Mouse (Mus musculus) megakaryocyte, embryonic 14.5 days (primary cell): Measurements from ENCODE around the gene Sec24a. TPM values are rescaled to one million over a fixed set of nuclear protein-coding genes. Genes with fewer than 3 reads are reported as not detected.
A peak's percentile ranks its signal among the peaks of the same experiment; 100 is the strongest.
"Not testable (repeated sequence)": the region's sequence is repeated elsewhere in the genome, so short reads cannot be mapped to it uniquely, and the experiment has no call there.

Source experiments
- H3K27me3 ChIP-seq: replicated peaks from 2 replicates; pipeline ENCODE3; 2012; ENCODE audit warnings: inconsistent platforms
- H3K36me3 ChIP-seq: replicated peaks from 2 replicates; pipeline ENCODE3; 2012; ENCODE audit warnings: low read length, inconsistent platforms, mixed read lengths
- H3K4me1 ChIP-seq: 2 replicates; pipeline ENCODE4 v1.6.1; 2012; ENCODE audit warnings: inconsistent platforms
- H3K4me3 ChIP-seq: replicated peaks from 2 replicates; pipeline ENCODE3; 2012; ENCODE audit warnings: moderate library complexity, mild to moderate bottlenecking, inconsistent platforms
- H3K9me3 ChIP-seq: 2 replicates; pipeline ENCODE4 v1.6.1; 2012; ENCODE audit warnings: inconsistent platforms
- FLI1 ChIP-seq: IDR thresholded peaks from 2 replicates; pipeline ENCODE4 v1.6.1; 2012; ENCODE audit warnings: low read length, inconsistent platforms, mixed read lengths
- GATA1 ChIP-seq: IDR thresholded peaks from 3 replicates; pipeline ENCODE4 v1.6.1; 2012; ENCODE audit warnings: mixed read lengths, low read length, inconsistent platforms, borderline replicate concordance
- polyA plus RNA-seq: library from polyadenylated mRNA; stranded (reverse); fragments of >175 nt; gene quantifications from 2 replicates; pipeline ENCODE4 v1.2.3, GENCODE M21; 2012; ENCODE audit warnings: low replicate concordance; ENCODE audit not compliant: insufficient read depth

Sec24a gene
- polyA plus RNA-seq, 1 experiment, result 2.6 TPM

DNA sequence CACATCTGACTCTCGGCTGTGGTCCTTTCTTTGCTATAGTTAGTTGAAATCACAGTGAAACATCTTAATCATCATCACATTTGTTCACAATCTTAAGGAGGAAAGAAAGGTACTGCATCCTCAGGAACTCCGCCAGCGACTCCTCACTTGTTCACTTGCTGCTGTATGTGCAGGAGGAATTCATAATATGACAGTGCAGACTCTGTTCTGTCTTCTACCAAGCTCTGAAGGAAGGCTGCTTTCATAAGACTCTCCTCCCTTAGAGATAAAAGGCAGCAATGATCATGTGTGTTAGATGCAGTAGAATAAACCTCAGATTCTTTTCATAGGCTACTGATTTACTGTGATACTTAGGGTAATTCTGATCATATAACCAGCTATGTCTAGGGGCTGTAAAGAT is 68.5 kb downstream of the Sec24a start:
- H3K9me3 ChIP-seq, result 0 out of 2 replicates have a peak, but pooled peaks cover 2% of the 10 kb centered on the region
- H3K27me3 ChIP-seq, result no peaks in the 10 kb centered on the region
- H3K4me1 ChIP-seq, result no peaks in the 10 kb centered on the region
- TF ChIP-seq FLI1 (no peak), GATA1 (no peak)
- peaks cover 65% of the 10 kb centered on the region for H3K36me3 ChIP-seq
- no peak overlapping the region for H3K4me3 ChIP-seq

DNA sequence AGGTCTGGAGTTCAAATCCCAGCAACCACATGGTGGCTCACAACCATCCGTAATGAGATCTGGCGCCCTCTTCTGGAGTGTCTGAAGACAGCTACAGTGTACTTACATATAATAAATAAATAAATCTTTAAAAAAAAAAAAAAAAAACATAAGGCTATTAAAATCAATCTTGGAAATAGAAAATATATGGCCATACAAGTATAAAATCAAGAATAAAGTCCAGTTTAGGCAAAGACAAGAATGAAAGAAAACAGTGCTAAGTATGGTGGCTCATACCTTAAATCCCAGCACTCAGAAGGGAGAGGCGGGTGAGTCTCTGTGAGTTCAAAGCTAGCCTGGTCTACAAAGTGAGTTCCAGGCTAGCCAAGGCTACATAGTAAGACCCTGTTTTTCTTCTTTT is 72.8 kb downstream of the Sec24a start:
- H3K4me3 ChIP-seq, H3K9me3 ChIP-seq, H3K27me3 ChIP-seq: not testable (repeated sequence)
- Histone ChIP-seq H3K4me1 (peaks cover 18% of the 10 kb centered on the region), H3K36me3 (peaks cover 31% of the 10 kb centered on the region)

DNA sequence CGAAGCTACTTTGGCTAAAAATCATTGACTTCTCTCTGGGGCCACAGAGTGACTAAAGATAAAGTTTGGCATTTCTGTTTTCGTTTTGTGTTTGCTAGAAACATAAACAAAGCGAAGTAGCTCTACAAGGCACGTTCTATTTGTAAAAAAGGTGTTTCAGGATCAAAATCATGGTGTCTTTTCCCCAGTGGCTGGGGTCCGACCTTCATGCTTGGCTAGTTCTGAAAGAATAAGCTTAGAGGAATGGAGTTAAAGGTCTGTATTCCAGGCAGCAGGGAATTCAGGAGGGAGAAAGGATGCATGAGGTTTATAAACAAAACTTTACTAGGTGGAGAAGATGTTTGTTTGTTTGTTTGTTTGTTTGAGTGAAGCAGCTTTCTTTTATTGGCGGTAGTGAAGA is 74.1 kb downstream of the Sec24a start:
- peak overlapping the region; percentile 96 for H3K4me3 ChIP-seq
- H3K9me3 ChIP-seq, result no peaks in the 10 kb centered on the region
- TF ChIP-seq FLI1 (no peak), GATA1 (no peak)
- H3K36me3 ChIP-seq, result peaks cover 32% of the 10 kb centered on the region
- H3K4me1 ChIP-seq, result peaks cover 18% of the 10 kb centered on the region
- no peaks in the 10 kb centered on the region for H3K27me3 ChIP-seq

DNA sequence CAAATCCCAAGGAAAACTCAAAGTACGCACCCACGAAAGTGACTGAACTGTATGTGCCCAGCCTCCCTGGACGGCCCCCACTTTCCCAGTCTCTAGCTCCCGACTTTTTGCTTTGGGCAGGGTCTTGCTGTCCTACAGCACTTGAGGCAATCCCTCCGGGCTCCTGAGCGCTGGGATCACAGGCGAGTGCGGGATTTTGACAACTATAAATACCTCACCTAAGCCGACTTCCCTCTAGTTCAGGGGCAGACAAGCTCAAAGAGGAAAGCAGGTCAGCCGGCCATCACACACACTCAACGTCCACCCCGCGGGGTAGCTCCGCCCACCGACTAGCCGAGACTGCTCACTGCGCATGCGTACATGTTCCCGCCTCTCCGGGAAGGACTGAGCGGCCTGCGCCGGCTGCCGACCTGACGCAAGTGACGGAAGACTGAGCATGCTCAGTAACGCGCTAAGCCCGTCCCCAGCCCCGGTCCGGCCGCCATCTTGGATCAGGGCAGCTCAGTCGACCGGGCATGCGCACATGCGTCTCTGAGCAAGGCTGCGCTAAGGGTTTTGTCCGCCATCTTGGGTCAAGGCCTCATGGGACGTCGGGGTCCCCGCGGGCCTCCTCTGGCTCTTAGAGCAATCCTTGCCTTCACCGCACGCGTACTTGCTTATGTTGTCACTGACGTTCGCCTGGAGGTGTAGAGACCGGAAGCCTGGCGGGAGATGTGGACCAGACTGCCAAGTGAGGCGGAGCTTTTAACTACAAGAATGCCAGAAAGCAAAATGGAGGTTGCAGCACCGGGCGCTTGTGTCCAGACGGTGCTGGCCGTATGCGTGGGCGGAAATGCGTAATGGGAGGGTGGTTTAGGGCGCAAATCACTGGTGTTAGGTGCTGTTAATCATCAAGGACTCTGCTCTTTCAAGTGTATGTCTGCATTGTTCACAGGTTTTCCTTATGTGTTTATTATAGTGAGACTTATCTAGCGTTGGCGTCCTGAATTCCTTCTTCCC is 74.8 kb downstream of the Sec24a start, which contains the start of gene 0610009B22Rik:
Gene 0610009B22Rik, minus strand, starts transcription at position 545 of the 999 bp plus-strand sequence.
- TF ChIP-seq FLI1 (no peak), GATA1 (no peak)
- Histone ChIP-seq H3K4me1 (peaks cover 18% of the 10 kb centered on the region), H3K36me3 (peaks cover 32% of the 10 kb centered on the region), H3K9me3 (no peaks in the 10 kb centered on the region), H3K4me3 (peak within 1 kb of the TSS; percentile 96), H3K27me3 (no peaks in the 10 kb centered on the region)

DNA sequence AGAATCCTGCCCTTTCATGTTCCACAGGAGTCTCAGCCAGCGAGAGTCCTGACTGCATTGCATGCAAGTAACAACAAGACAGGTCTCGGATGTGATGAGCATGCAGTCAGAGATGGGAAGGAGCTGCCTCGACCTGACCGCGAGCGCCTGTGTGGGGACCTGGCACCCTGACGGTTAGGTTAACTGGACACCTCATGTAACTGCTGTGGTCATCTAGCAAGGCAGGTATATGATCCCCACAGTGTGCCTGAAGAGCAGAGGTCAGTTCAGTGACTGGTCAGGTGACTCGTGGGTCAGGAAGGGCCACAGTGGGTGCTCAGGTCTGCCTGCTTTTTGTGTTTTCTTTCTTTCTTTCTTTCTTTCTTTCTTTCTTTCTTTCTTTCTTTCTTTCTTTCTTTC is 81.5 kb downstream of the Sec24a start:
- no peaks in the 10 kb centered on the region for H3K27me3 ChIP-seq
- H3K4me1 ChIP-seq, result peaks cover 24% of the 10 kb centered on the region
- no peak overlapping the region for H3K4me3 ChIP-seq
- H3K9me3 ChIP-seq, result no peaks in the 10 kb centered on the region
- TF ChIP-seq FLI1, result no peak
- TF ChIP-seq GATA1, result no peak
- peaks cover 14% of the 10 kb centered on the region for H3K36me3 ChIP-seq

DNA sequence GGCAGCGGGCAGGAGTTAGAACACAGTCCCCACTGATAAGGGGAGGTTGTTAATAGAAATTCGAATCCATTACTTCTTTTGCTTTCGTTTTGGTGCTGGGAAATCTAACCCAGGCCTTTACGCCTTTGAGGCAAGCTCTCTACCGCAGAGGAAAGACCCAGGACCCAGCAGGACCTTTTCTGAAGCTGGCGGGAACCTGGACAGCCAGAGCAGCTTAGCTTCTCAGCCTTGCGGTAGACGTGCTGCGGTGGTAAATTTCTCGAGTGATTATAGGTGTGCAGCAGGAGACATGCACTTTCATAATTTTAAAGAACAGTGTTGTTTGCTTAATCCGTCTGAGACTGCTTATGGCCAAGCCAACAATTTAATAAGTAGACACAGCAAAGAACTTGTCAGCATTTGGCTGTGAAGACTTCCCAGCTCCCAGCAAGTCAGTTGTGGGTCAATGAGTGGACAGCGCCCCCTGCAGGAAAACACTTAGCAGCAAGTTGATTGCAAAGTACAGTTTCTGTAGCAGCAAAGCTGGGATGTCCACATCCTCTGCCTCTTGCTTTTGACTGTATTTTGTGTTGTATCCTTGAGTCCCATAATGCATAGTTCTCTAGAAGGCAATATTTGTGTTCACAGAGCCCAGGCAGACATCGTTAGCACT is 82.0 kb downstream of the Sec24a start:
- no peaks in the 10 kb centered on the region for H3K9me3 ChIP-seq
- H3K27me3 ChIP-seq, result no peaks in the 10 kb centered on the region
- H3K36me3 ChIP-seq, result peaks cover 14% of the 10 kb centered on the region
- peaks cover 22% of the 10 kb centered on the region for H3K4me1 ChIP-seq
- TF ChIP-seq GATA1 (no peak), FLI1 (no peak)
- H3K4me3 ChIP-seq, result no peak overlapping the region

DNA sequence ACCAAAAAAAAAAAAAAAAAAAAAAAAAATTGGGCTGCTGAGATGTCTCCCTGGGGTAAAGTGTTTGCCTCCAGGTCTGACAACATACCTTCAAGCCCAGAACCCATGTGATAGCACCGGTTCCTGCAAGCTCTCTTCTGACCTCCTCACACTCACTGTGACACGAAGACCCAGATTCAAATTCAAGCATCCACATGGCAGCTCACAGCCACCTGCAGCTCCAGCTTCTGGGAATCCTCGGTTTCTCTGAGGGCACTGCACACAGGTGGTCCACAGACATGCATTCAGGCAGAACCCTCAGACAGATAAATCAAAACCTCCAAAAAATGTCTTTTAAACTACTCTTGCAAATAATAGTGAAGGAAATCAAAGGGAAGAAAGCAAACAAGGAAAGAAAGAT is 84.0 kb downstream of the Sec24a start:
- peaks cover 21% of the 10 kb centered on the region for H3K4me1 ChIP-seq
- no peaks in the 10 kb centered on the region for H3K36me3 ChIP-seq
- H3K4me3 ChIP-seq, result no peak overlapping the region
- H3K9me3 ChIP-seq, result no peaks in the 10 kb centered on the region
- TF ChIP-seq FLI1 (no peak), GATA1 (no peak)
- H3K27me3 ChIP-seq, result peaks cover 1% of the 10 kb centered on the region

DNA sequence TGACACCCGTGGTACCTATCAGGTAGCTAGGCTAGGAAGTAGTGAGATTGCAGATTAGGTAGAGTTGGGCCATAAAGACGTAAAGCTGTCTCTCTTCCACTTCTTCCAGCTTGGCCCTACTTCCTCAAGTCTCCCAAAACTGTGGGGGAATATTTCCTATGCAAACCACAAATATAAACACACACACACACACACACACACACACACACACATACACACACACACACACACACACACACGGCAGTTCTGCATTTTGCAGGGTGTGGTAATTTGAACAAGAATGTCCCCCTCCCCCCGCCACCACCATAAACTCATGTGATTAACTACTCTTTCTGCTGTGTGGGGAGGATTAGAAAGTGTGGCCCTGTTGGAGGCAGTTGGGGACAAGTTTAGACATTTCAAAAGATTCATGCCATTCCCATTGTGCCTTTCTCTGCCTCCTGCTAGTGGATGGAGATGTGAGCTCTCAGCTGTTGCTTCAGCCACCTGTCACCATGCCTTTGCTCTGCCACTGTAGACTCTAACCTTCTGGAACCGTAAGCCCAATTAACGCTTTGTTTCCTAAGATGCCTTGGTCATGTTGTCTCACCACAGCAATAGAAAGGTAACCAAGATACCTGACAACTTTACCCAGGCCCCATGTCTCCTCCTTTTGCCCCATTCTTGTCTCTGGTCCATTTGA is 85.6 kb downstream of the Sec24a start:
- H3K9me3 ChIP-seq, result no peaks in the 10 kb centered on the region
- H3K4me1 ChIP-seq, result peaks cover 21% of the 10 kb centered on the region
- no peak for TF ChIP-seq FLI1
- no peak for TF ChIP-seq GATA1

DNA sequence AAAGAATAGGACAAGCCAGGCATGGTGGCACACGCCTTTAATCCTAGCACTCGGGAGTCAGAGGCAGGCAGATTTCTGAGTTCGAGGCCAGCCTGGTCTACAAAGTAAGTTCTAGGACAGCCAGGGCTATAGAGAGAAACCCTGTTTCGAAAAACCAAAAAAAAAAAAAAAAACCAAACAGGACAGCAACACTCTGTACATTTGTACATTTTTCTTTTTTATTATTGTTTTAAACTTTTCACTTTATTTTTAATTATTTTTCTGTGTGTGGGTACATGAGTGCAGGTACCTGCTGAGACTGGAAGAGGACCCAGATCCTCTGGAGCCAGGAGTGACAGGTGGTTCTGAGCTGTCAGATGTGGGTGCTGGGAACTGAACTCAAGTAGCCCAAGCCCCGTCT is 88.0 kb downstream of the Sec24a start:
- H3K4me1 ChIP-seq, result peaks cover 15% of the 10 kb centered on the region
- TF ChIP-seq FLI1, result no peak
- no peak for TF ChIP-seq GATA1
- H3K36me3 ChIP-seq, result no peaks in the 10 kb centered on the region
- H3K27me3 ChIP-seq, result peaks cover 1% of the 10 kb centered on the region
- H3K9me3 ChIP-seq, result no peaks in the 10 kb centered on the region
- H3K4me3 ChIP-seq, result no peak overlapping the region

More for the DNA sequence above, 85.6 kb downstream of the Sec24a start:
- Histone ChIP-seq H3K27me3 (peaks cover 1% of the 10 kb centered on the region), H3K36me3 (no peaks in the 10 kb centered on the region), H3K4me3 (peak overlapping the region; percentile 23)
